Mouse (Mus musculus) C2C12 (cell line): Measurements from ENCODE around the gene Gm10719. TPM values are rescaled to one million over a fixed set of nuclear protein-coding genes. Genes with fewer than 3 reads are reported as not detected.
"Not testable (repeated sequence)": the region's sequence is repeated elsewhere in the genome, so short reads cannot be mapped to it uniquely, and the experiment has no call there.

Source experiments
- H3K27me3 ChIP-seq: one replicate; pipeline ENCODE4 v1.6.1; 2011; ENCODE audit not compliant: control insufficient read depth, insufficient read depth, insufficient read length
- H3K36me3 ChIP-seq: one replicate; pipeline ENCODE4 v1.6.1; 2011; ENCODE audit not compliant: control insufficient read depth, insufficient read depth
- H3K4me3 ChIP-seq: one replicate; pipeline ENCODE4 v1.5.1; 2011; ENCODE audit warnings: mild to moderate bottlenecking, control low read depth; ENCODE audit not compliant: poor library complexity, insufficient read depth, severe bottlenecking
- H3K79me2 ChIP-seq: one replicate; pipeline ENCODE4 v1.6.1; 2011; ENCODE audit not compliant: control insufficient read depth, insufficient read depth
- H3K79me3 ChIP-seq: one replicate; pipeline ENCODE4 v1.6.1; 2011; ENCODE audit warnings: low read depth, control low read depth
- H3ac ChIP-seq: one replicate; pipeline ENCODE3; 2011; ENCODE audit warnings: low read depth; ENCODE audit not compliant: control insufficient read depth, insufficient read length
- long read RNA-seq, 2 experiments: library from polyadenylated mRNA; unstranded; transcript quantifications; one replicate each; pipeline ENCODE4 v2.0.0; 2019 to 2020
- polyA plus RNA-seq: library from polyadenylated mRNA; unstranded; fragments of >200 nt; fragmentation: generic; extraction: Trizol; gene quantifications from one replicate; pipeline ENCODE4 v1.2.1, GENCODE M21; 2012; ENCODE audit warnings: missing spikeins

Gm10719 gene
- polyA plus RNA-seq: not detected
- long read RNA-seq, experiment 1, partial matches to known transcripts: 0 of 1 reads
- long read RNA-seq, experiment 1, other reads (novel, unspliced or antisense): 1 of 1 reads
- long read RNA-seq, experiment 2: 0 reads

GRCm38 (mm10) chr9:3017108-3017507 lies at the start of gene Gm10719:
Gene Gm10719 (plus strand): TSS chr9:3017408.
- H3K79me2 ChIP-seq, H3K79me3 ChIP-seq, H3K36me3 ChIP-seq, H3K4me3 ChIP-seq, H3K27me3 ChIP-seq, H3ac ChIP-seq: not testable (repeated sequence)

DNA sequence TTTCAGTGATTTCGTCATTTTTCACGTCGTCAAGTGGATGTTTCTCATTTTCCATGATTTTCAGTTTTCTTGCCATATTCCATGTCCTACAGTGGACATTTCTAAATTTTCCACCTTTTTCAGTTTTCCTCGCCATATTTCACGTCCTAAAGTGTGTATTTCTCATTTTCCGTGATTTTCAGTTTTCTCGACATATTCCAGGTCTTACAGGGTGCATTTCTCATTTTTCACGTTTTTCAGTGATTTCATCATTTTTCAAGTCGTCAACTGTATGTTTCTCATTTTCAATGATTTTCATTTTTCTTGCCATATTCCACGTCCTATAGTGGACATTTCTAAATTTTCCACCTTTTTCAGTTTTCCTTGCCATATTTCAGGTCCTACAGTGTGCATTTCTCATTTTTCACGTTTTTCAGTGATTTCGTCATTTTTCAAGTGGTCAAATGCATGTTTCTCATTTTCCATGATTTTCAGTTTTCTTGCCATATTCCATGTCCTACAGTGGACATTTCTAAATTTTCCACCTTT lies 16.7 kb upstream of the Gm10719 start, which contains the start of gene Gm10722:
Gene Gm10722, plus strand, starts transcription at position 478 of the 528 bp plus-strand sequence.
- not testable (repeated sequence) for H3K4me3 ChIP-seq, H3K79me3 ChIP-seq, H3ac ChIP-seq, H3K79me2 ChIP-seq, H3K27me3 ChIP-seq, H3K36me3 ChIP-seq

DNA sequence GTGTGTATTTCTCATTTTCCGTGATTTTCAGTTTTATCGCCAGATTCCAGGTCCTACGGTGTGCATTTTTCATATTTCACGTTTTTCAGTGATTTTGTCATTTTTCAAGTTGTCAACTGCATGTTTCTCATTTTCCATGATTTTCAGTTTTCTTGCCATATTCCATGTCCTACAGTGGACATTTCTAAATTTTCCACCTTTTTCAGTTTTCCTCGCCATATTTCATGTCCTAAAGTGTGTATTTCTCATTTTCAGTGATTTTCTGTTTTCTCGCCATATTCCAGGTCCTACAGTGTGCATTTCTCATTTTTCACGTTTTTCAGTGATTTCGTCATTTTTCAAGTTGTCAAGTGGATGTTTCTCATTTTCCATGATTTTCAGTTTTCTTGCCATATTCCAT lies 16.2 kb upstream of the Gm10719 start:
- not testable (repeated sequence) for H3ac ChIP-seq, H3K36me3 ChIP-seq, H3K4me3 ChIP-seq, H3K27me3 ChIP-seq, H3K79me2 ChIP-seq, H3K79me3 ChIP-seq

GRCm38 (mm10) chr9:3001948-3002659 lies 15.1 kb upstream of the Gm10719 start:
- not testable (repeated sequence) for H3K36me3 ChIP-seq, H3K4me3 ChIP-seq, H3K79me2 ChIP-seq, H3K79me3 ChIP-seq, H3ac ChIP-seq, H3K27me3 ChIP-seq

- not testable (repeated sequence) for H3K4me3 ChIP-seq, H3ac ChIP-seq, H3K27me3 ChIP-seq, H3K36me3 ChIP-seq, H3K79me2 ChIP-seq, H3K79me3 ChIP-seq
Observed at GRCm38 (mm10) chr9:3002794-3003396, 14.3 kb upstream of the Gm10719 start, which contains the start of gene Gm11168. Gene Gm11168 (plus strand): TSS chr9:3003346.

GRCm38 (mm10) chr9:3006179-3006578 lies 11.0 kb upstream of the Gm10719 start:
- not testable (repeated sequence) for H3K79me3 ChIP-seq

DNA sequence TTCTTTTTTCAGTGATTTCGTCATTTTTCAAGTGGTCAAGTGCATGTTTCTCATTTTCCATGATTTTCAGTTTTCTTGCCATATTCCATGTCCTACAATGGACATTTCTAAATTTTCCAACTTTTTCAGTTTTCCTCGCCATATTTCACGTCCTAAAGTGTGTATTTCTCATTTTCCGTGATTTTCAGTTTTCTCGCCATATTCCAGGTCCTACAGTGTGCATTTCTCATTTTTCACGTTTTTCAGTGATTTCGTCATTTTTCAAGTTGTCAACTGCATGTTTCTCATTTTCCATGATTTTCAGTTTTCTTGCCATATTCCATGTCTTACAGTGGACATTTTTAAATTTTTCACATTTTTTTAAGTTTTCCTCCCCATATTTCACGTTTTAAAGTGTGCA lies 10.6 kb upstream of the Gm10719 start:
- H3K36me3 ChIP-seq, H3ac ChIP-seq, H3K79me3 ChIP-seq, H3K4me3 ChIP-seq, H3K79me2 ChIP-seq, H3K27me3 ChIP-seq: not testable (repeated sequence)

More at GRCm38 (mm10) chr9:3006179-3006578, 11.0 kb upstream of the Gm10719 start:
- not testable (repeated sequence) for H3K36me3 ChIP-seq, H3K79me2 ChIP-seq, H3K4me3 ChIP-seq, H3ac ChIP-seq, H3K27me3 ChIP-seq

- H3K79me2 ChIP-seq, H3K79me3 ChIP-seq, H3K27me3 ChIP-seq, H3ac ChIP-seq, H3K4me3 ChIP-seq, H3K36me3 ChIP-seq: not testable (repeated sequence)
Observed at GRCm38 (mm10) chr9:3007272-3007671, 9.9 kb upstream of the Gm10719 start.

DNA sequence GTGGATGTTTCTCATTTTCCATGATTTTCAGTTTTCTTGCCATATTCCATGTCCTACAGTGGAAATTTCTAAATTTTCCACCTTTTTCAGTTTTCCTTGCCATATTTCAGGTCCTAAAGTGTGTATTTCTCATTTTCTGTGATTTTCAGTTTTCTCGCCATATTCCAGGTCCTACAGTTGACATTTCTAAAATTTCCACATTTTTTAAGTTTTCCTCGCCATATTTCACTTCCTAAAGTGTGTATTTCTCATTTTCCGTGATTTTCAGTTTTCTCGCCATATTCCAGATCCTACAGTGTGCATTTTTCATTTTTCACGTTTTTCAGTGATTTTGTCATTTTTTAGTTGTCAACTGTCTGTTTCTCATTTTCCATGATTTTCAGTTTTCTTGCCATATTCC lies 7.9 kb upstream of the Gm10719 start:
- not testable (repeated sequence) for H3K27me3 ChIP-seq, H3K79me2 ChIP-seq, H3ac ChIP-seq, H3K79me3 ChIP-seq, H3K4me3 ChIP-seq, H3K36me3 ChIP-seq

- not testable (repeated sequence) for H3K79me2 ChIP-seq, H3ac ChIP-seq, H3K4me3 ChIP-seq, H3K79me3 ChIP-seq, H3K27me3 ChIP-seq, H3K36me3 ChIP-seq
Observed at GRCm38 (mm10) chr9:3012054-3012621, 5.1 kb upstream of the Gm10719 start.

DNA sequence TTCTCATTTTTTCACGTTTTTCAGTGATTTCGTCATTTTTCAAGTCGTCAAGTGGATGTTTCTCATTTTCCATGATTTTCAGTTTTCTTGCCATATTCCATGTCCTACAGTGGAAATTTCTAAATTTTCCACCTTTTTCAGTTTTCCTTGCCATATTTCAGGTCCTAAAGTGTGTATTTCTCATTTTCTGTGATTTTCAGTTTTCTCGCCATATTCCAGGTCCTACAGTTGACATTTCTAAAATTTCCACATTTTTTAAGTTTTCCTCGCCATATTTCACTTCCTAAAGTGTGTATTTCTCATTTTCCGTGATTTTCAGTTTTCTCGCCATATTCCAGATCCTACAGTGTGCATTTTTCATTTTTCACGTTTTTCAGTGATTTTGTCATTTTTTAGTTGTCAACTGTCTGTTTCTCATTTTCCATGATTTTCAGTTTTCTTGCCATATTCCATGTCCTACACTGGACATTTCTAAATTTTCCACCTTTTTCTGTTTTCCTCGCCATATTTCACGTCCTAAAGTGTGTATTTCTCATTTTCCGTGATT lies 4.4 kb upstream of the Gm10719 start, which contains the start of gene Gm10721:
Gene Gm10721, plus strand, starts transcription at position 408 of the 547 bp plus-strand sequence.
- H3K79me3 ChIP-seq: not testable (repeated sequence)

More for the DNA sequence above, 4.4 kb upstream of the Gm10719 start, which contains the start of gene Gm10721:
- H3ac ChIP-seq, H3K4me3 ChIP-seq, H3K36me3 ChIP-seq, H3K79me2 ChIP-seq, H3K27me3 ChIP-seq: not testable (repeated sequence)
